ENCODE assay signal across 24 mouse cellular contexts in genomic region chr10:92570496-92570895, GRCm38 (mm10).
A peak's percentile ranks its signal among the peaks of the same experiment; 100 is the strongest.
DNase-seq lines count a peak whose midpoint lies in the region; ATAC-seq lines count a peak whose summit lies in the region.
"Had no signal": no experiment of that assay in that cellular context is flagged by ENCODE, and none has a peak within 500 bp of the region (broad histone marks: within the 10 kb centered on the region; RNA-seq: fewer than 3 reads in every experiment).

No protein-coding gene starts in this region.

- no peaks in the 10 kb centered on the region for H3K27me3 ChIP-seq in limb, embryonic 10.5 days (ENCODE audit: low read depth, poor library complexity, severe bottlenecking)
- H3K27me3 ChIP-seq: CH12.LX, Patski had no signal

- H3K4me3 ChIP-seq in limb, embryonic 10.5 days: no peak overlapping the region

- H3K9me3 ChIP-seq in limb, embryonic 10.5 days (replicated peaks): no peaks in the 10 kb centered on the region

- ATAC-seq in CD4-positive, CD25-positive, alpha-beta regulatory T cell, adult 4 months: no peak
- ATAC-seq: activated CD4-positive, CD25-positive, alpha-beta regulatory T cell, adult 4 months; Patski had no signal

- no peak overlapping the region for H3K27ac ChIP-seq in limb, embryonic 10.5 days

- peak; percentile 59 for DNase-seq in ES-CJ7 (ENCODE audit: low read depth, low spot score)
- DNase-seq in R1 (ENCODE audit: low read depth, low spot score): peak; percentile 77
- peak; percentile 34 for DNase-seq in ZHBTc4 (ENCODE audit: low read depth, low spot score)
- no peak for DNase-seq in lung, postnatal 14 days
- no peak for DNase-seq in limb, embryonic 10.5 days (ENCODE audit: low spot score)
- DNase-seq: adrenal gland, adult 2 months; adrenal gland, adult 8-10 months; adrenal gland, postnatal 10 days; adrenal gland, postnatal 14 days; adrenal gland, postnatal 25 days; adrenal gland, postnatal 36 days; B cell, adult 2 months; cerebellum, adult 11 months; cerebellum, adult 11-12 months; cerebellum, adult 18-20 months; cerebellum, adult 2 months; cerebellum, adult 8-10 months; cerebellum, adult 9-10 months; cerebellum, adult 9-11 months had no signal

- no peaks in the 10 kb centered on the region for H3K36me3 ChIP-seq in limb, embryonic 10.5 days
- H3K36me3 ChIP-seq: G1E had no signal

- H3K4me1 ChIP-seq in limb, embryonic 10.5 days: no peaks in the 10 kb centered on the region

Comparison
In these comparisons a context has a peak if more than half of its experiments do, and no peak if none do; other contexts are left out.
1. DNase-seq: peak in ES-CJ7 (single experiment), R1 (single experiment) and ZHBTc4 (single experiment); none in lung, postnatal 14 days (single experiment) and limb, embryonic 10.5 days (single experiment).